Mouse (Mus musculus): Measurements from ENCODE around the gene Gnaq. TPM values are rescaled to one million over a fixed set of nuclear protein-coding genes. Genes with fewer than 3 reads are reported as not detected.
"Not testable (repeated sequence)": the region's sequence is repeated elsewhere in the genome, so short reads cannot be mapped to it uniquely, and the experiment has no call there.

Gnaq gene
- total RNA-seq, 2 experiments from 2014 or later = 165 to 178 TPM

DNA sequence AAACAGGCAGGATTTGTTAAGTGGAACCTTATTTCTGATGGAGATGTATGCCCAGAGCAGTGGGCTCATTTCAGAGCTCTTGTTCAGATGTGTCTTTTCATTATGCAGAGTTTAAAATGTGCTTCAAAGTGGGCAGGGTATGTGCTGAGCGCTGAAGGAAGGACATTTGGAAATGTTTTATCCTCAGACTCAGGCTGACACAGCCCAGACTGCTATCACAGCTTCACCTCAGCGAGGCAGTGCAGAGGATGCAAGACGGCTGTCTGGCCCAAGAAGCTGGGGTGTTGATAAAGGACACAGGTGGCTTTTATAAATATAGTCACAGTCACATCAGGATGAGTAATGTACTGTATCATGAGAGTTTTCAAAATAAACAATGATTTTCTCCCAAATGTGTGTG, 110.1 kb downstream of the Gnaq start:
- no peak for DNase-seq (ENCODE audit: low spot score in 2 of 2)
- intact Hi-C loops (cut with DNase I) = no loop called here

GRCm38 (mm10) chr19:16249025-16249424, 116.4 kb downstream of the Gnaq start:
- intact Hi-C loops (cut with DNase I) = no loop called here
- DNase-seq (ENCODE audit: low spot score in 2 of 2) = no peak

DNA sequence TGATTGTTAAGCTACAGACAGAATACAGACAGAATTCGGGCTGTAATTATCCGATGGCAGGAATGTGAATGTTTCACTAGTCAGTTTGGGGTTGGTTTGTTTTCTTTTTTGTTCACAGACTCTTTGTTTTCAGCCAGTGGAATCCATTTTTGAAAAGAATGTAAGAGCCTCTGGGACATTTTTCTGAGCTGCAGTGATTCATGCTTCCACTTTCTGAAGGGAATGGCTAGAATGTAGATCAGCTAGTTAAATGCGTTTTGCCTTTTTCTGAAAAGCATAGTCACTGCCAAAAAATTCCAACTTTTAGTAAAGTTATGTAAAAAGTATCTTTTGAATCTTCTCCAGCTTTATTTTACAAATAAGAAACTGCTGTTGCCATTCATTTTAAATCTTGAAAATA, 118.3 kb downstream of the Gnaq start:
- peak in 1 of 2 experiments; percentile 58 for DNase-seq (ENCODE audit: low spot score in 2 of 2)
- intact Hi-C loops (cut with DNase I) = no loop called here

DNA sequence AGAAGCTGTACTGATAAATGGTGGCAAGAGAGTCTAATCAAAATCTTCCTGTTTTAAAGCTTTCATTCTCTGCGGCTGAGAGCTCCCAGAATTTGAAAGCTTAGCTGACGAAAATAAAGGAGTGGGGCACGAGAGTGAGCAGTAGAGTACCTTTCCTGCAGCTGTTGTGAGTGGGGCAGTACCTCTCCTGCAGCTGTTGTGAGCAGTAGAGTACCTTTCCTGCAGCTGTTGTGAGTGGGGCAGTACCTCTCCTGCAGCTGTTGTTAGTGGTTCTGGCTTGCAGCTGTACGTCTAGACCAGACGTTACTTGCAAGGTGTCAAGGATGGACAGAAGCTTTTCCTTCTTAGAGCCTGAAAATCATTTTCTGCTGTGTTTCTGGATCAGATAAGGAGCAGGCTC, 119.2 kb downstream of the Gnaq start:
- intact Hi-C loops (cut with DNase I) = no loop called here
- DNase-seq (ENCODE audit: low spot score in 2 of 2) = no peak

DNA sequence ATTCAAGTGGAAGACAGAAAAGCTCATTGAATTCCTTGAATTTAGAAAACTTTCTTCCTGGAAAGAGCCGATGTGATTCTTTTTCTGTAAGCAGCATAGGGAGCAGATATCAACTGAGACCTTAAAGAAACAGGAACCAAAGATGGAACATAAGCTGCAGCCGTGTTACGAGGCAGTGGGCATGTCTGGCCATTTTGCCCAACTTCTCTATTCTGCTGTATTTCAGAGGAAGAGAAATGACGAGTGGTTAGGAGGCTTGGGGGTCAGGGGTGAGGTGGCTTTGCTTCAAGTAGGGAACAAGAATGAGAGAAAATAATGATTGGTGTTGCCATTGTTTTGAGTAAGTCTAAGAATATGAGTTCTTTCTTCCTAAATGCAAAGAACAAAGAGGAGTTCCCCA, 120.1 kb downstream of the Gnaq start:
- intact Hi-C loops (cut with DNase I) = no loop called here
- DNase-seq (ENCODE audit: low spot score in 2 of 2) = no peak

GRCm38 (mm10) chr19:16254881-16255280, 122.2 kb downstream of the Gnaq start:
- intact Hi-C loops (cut with DNase I) = no loop called here
- no peak for DNase-seq (ENCODE audit: low spot score in 2 of 2)

DNA sequence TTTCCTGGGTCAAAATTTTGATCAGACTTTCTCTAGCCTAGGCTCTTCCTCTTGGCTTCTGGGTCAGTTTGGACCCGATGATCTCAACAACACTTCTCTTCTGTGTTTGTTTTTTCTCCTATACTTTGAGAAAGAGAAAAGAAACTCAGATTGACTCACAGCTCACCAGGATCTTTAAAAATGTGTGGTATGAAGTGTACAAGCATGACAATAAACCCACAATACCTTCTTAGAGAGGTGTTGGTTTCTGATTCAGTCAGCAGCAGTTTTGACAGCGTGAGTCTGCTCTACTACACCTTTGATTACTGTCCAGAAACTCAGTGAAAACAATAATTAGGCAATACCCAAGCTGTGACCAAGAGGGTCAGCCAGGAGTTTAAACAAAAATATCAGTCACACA, 122.7 kb downstream of the Gnaq start:
- DNase-seq (ENCODE audit: low spot score in 2 of 2) = no peak
- intact Hi-C loops (cut with DNase I) = no loop called here

- no peak for DNase-seq (ENCODE audit: low spot score in 2 of 2)
- intact Hi-C loops (cut with DNase I) = no loop called here
Measured at GRCm38 (mm10) chr19:16258766-16259355, 126.2 kb downstream of the Gnaq start.

GRCm38 (mm10) chr19:16259786-16260434, 127.3 kb downstream of the Gnaq start:
- DNase-seq (ENCODE audit: low spot score in 2 of 2) = peak; percentile 18 to 85
- intact Hi-C loops (cut with DNase I) = loop anchor here (2.0 to 5.0 kb wide), 2 partner anchors 87 to 127 kb away; partner anchors contain the start of gene Gnaq

GRCm38 (mm10) chr19:16260435-16260832, 127.8 kb downstream of the Gnaq start:
- no peak for DNase-seq (ENCODE audit: low spot score in 2 of 2)
- intact Hi-C loops (cut with DNase I) = loop anchor here (2.0 to 5.0 kb wide), 2 partner anchors 87 to 128 kb away; partner anchors contain the start of gene Gnaq

- no peak for DNase-seq (ENCODE audit: low spot score in 2 of 2)
- intact Hi-C loops (cut with DNase I) = loop anchor here (2.0 to 5.0 kb wide), 2 partner anchors 86 to 128 kb away; partner anchors contain the start of gene Gnaq
Measured at GRCm38 (mm10) chr19:16260973-16261372, 128.3 kb downstream of the Gnaq start.

DNA sequence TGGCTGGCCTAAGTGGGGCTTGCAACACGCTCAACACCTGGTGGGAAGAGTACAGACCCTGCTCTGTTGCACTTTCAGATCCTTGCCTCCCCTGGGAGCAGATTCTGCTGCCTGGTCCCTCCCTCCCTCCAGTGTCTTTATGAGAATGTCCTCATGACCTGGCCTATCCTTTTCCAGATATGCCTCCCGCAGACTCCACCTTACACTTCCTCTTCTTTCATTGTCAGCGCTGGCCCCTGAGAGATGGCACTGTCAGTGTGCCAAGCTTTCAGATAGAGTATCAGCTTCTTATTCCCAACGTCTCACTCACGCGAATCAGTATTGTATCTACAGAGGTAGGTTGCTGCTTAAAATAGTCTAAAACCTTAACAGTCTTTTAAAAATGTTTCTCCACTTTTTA, 129.0 kb downstream of the Gnaq start:
- no peak for DNase-seq (ENCODE audit: low spot score in 2 of 2)
- intact Hi-C loops (cut with DNase I) = loop anchor here (2.0 to 5.0 kb wide), 2 partner anchors 86 to 129 kb away; partner anchors contain the start of gene Gnaq

GRCm38 (mm10) chr19:16262340-16262739, 129.7 kb downstream of the Gnaq start:
- DNase-seq (ENCODE audit: low spot score in 2 of 2) = peak in 1 of 2 experiments; percentile 90
- intact Hi-C loops (cut with DNase I) = loop anchor here (5.0 kb wide), 1 partner anchor 85 kb away; no protein-coding TSS in a partner anchor

DNA sequence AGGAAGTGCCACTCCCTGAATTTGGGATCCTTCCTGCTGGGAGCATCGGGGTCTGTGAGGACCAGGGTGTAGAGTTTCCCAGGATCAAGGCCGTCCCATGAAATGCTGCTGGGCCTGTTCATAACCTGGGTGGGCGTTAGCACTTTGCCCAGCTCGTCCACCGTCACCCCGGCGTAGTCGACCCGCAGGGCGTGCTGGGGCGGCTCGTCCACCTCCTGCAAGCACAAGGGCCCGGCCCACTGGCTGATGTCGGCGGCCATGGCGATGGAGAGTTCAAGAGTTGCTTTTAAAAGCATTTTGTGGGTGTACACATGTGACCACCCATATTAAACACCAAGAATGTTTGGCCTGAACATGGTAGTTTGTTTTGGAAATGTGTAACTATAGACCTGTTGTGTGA, 134.7 kb downstream of the Gnaq start:
- intact Hi-C loops (cut with DNase I); DNase-seq (ENCODE audit: low spot score in 2 of 2): not testable (repeated sequence)

- intact Hi-C loops (cut with DNase I) = no loop called here
- DNase-seq (ENCODE audit: low spot score in 2 of 2) = no peak
Measured at GRCm38 (mm10) chr19:16270236-16270635, 137.6 kb downstream of the Gnaq start.

DNA sequence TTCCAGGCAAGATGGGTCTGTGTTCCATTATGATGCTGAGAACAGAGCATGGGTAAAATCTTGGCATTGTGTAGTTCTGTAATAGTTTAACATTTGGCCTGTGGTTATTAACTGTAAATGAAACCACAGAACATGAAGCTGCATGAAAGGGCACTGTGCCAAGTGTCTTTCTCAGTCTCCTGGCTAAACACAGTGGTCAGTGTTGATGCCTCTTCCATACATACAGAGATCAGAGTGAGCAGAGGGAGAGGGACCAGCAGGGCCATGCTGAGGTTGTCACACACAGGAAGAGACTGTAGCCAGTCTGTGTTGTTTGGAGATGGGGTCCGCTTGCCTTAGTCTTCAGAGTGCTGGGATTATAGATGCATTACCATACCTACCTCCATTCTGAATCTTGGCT, 138.4 kb downstream of the Gnaq start:
- no peak for DNase-seq (ENCODE audit: low spot score in 2 of 2)
- intact Hi-C loops (cut with DNase I) = no loop called here

DNA sequence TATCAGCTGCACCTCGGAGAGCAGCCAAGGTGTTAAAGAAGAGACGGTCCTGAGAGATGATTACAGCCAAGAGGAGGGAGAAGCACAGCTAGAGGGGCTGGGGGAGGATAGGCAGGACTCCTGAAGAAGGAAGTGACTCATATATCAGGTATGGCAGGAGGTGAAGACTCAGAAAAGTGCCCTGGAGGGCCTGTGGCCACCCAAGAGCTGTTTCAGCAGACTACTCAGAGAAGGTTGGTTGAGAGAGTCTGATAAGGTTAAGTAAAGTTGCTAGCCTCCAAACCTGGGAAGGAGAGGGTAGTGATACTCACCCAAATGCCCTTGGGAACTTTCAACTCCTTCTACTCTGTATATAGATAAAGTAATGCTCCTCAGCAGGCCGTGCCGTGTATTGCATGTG, 140.4 kb downstream of the Gnaq start:
- intact Hi-C loops (cut with DNase I) = no loop called here
- no peak for DNase-seq (ENCODE audit: low spot score in 2 of 2)

GRCm38 (mm10) chr19:16280231-16280630, 147.6 kb downstream of the Gnaq start:
- intact Hi-C loops (cut with DNase I) = no loop called here

DNA sequence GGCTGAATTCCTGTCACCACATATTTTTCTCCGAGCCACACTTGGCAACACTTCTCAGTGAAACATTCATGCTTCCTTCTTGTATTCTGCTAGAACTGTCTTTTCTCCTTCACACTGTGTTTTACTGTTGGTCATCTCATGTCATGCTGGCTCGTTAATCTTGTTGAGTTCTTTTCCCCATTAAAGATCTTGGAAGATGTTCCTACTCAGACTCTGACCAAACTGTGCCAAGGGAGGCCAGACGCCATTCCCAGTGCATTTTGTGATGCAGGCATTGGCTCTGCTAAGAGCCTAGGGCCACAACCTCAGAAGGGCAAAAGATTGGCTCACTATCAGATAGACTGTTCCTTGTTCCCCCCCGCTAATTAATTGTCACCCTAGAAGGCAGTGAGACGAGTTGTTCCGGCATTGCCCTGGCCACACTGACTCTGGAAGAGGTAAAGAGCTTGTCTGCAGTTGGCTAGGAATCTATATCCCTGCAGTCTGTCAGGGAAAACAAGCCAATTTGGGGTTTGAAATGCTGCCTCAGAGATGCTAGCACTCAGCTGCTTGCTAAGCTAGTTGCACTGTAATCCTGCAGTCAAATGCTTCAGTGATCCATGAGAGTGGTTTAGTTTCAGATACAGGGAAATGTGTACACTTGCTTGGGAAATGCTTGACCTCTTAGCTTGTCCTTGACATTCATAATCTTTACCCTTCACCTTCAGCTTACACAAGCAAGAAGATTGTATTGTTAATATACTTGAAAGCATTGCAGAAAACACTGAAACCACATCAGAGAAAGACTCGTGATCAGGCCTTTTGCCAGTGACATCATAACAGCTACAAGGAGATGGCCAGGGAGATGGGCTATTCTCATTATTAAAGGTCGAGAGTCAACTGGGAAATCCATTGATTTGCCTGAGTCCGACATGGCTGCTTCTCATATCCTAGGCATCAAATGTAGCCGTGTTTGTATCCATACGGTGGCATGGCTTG, 152.7 kb downstream of the Gnaq start:
- intact Hi-C loops (cut with DNase I) = no loop called here
- DNase-seq (ENCODE audit: low spot score in 2 of 2) = no peak

More at GRCm38 (mm10) chr19:16280231-16280630, 147.6 kb downstream of the Gnaq start:
- DNase-seq (ENCODE audit: low spot score in 2 of 2) = no peak

All from left cerebral cortex, postnatal 25 days (tissue).